Mouse (Mus musculus) brain, embryonic 14.5 days (tissue): ENCODE results near the gene Gcgr. TPM values are rescaled to one million over a fixed set of nuclear protein-coding genes. Genes with fewer than 3 reads are reported as not detected.
"Not testable (repeated sequence)": the region's sequence is repeated elsewhere in the genome, so short reads cannot be mapped to it uniquely, and the experiment has no call there.

Experiments
- DNase-seq: peaks from one replicate; pipeline ENCODE4 v3.0.0-alpha.2; 2011; ENCODE audit warnings: low read depth
- CTCF ChIP-seq: fragments of 200-500 bp; IDR thresholded peaks from 2 replicates; pipeline ENCODE4 v1.5.1; 2012; ENCODE audit warnings: inconsistent platforms, mild to moderate bottlenecking, moderate library complexity, borderline replicate concordance; ENCODE audit not compliant: insufficient read depth, insufficient read length; ENCODE audit errors: extremely low read depth
- POLR2A ChIP-seq: fragments of 200-500 bp; IDR thresholded peaks from 2 replicates; pipeline ENCODE4 v1.6.1; 2012; ENCODE audit warnings: mild to moderate bottlenecking, inconsistent platforms, borderline replicate concordance; ENCODE audit not compliant: poor library complexity, insufficient read depth, insufficient read length, severe bottlenecking; ENCODE audit errors: extremely low read depth
- polyA plus RNA-seq: library from polyadenylated mRNA; depleted of rRNA; stranded (reverse); fragments of >200 nt; gene quantifications from 2 replicates; pipeline ENCODE4 v1.2.3, GENCODE M21; 2012; rRNA removed

Gene Gcgr
- polyA plus RNA-seq, 1 experiment, result 0.36 TPM

DNA sequence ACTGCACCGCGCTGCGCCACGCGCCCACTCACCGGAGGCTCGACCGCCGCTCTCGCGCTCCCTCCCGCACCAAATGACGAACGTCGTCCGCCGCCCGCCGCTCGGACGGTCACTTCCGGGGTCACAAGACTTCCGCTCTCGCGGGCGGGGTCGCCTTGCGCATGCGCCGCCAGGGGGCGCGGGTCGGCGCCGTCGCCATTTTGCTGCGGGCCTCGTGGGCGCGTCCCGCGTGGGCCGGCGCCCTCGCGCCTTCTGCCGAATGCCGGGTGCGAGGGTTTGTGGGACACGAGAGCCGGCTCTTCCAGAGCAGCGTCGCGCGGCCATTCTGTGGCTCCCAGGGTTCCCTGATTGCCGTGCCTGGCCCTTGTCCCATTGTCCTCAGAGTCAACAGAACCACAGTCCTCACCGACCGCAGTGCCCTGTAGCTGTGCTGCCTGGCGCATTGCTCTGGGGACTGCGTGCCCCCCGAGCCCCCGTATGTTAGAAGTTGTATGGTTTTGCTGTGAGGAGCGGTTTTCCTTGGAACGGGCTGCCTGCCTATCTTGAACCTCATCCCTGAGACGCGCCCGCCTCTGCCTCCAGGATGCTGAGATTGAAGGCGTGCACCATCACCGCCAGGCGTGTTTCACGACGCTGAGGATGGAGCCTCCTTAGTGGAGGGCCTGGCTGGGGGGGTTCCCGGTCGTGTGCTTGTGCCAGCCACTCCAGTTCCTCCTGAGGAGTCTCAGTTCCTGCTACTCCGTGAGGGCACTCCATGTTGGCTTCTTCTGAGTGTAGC is 51.2 kb downstream of the Gcgr start, which contains the start of gene Arhgdia:
TSS of gene Arhgdia (minus strand) at position 135 of the 778 bp plus-strand sequence.
- TF ChIP-seq POLR2A (peak; percentile 98), CTCF (peak; percentile 45; the same call in 1 of the 2 replicates)
- peak; percentile 94 for DNase-seq

DNA sequence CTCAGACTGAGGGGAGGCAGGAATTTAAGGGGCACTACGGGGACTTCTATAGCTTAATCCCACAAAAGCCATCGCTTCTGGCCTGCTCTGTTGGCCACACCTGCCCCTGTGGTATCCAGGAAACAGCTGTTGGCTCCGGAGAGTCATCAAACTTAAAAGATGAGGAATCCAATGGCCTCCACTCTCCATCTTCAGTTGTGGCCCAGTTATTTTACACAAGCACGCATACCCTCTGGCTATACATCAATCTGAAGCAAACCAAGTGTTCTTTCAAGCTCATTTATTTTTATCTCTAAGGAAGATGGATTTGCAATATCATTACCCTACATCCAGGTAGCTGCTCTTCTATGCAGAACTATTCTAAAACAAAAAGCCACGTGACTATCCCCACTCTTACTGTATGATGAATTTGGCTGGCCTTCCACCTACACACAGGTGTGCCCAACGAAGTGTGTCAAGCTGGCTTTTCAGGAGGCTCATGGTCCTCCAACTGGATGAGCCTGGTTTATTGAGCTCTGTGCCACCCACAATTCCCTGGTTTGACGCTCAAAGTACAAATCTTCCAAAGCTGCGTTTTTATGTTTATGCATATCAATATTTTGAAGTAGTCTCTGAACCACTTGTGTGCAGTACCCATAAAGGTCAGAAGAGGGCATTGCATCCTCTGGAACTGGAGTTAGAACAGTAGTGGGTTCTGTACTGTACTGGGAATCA is 51.9 kb downstream of the Gcgr start:
- TF ChIP-seq CTCF (peak; percentile 20; the same call in 1 of the 2 replicates), POLR2A (no peak)
- DNase-seq, result peak; percentile 18

DNA sequence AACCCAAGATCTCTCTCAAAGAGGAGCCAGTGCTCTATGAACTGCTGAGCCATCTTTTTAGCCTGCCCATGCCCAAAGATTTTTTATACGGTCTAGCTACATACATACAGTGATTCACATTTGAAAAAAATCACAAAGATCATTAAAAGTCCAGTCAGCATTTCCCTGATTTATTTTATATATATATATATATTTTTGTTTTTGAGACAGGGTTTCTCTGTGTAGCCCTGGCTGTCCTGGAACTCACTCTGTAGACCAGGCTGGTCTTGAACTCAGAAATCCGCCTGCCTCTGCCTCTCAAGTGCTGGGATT is 52.4 kb downstream of the Gcgr start:
- DNase-seq, result not testable (repeated sequence)

DNA sequence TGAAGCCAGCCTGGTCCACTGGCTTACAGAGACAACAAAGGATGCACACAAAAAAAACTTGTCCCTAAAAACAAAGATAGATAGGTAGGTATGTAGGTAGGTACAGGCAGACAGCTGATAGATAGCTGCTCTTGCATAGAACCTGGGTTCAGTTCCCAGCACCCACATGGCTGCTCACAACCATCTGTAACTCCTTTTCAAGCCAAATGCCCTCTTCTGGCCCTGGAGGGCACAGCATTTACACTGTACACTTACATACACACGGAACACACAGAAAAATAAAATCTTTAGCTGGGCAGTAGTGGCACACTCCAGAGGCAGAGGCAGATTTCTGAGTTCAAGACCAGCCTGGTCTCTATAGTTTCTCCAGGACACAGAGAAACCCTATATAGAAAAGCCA is 53.4 kb downstream of the Gcgr start:
- DNase-seq, result no peak
- no peak for TF ChIP-seq POLR2A
- TF ChIP-seq CTCF, result no peak

DNA sequence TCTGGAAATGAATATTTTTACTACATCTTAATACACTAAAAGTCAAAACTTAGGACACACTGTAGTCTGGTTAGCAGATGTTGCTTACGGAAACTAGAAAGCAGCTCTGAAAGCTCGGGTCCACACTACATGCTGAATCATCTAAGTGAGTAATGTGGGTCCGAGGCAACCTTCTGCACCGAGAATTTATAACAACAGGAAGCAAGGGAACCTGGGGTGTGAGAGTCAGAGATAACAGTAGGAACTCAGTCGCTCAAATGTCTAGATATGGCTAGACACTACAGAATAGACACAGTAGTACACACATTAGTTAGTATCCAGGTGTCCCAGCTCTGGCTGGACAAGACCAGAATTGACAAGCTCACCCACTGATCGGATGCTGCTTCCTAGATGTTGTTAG is 58.0 kb downstream of the Gcgr start:
- TF ChIP-seq CTCF (no peak), POLR2A (no peak)
- no peak for DNase-seq

Other genes with a start within 250 kb of the Gcgr start
- 1,716 and 3,108 TPM in 2 replicates for gene Actg1, start 182.2 kb upstream of the Gcgr start, polyA plus RNA-seq
- 0.95 and 0.96 TPM in 2 replicates for gene Fscn2, start 169.2 kb upstream of the Gcgr start, polyA plus RNA-seq
- 114 and 122 TPM in 2 replicates for gene Faap100, start 151.9 kb upstream of the Gcgr start, polyA plus RNA-seq
- gene Nploc4, start 93.0 kb upstream of the Gcgr start, polyA plus RNA-seq, result 62.6 and 63.2 TPM in 2 replicates
- 0.04 and 0.10 TPM in 2 replicates for gene Tspan10, start 88.1 kb upstream of the Gcgr start, polyA plus RNA-seq
- gene Pde6g, start 77.2 kb upstream of the Gcgr start, polyA plus RNA-seq, result 0.34 and 0.53 TPM in 2 replicates
- gene Oxld1, start 72.6 kb upstream of the Gcgr start, polyA plus RNA-seq, result 7.1 and 12.2 TPM in 2 replicates
- gene Ccdc137, start 72.6 kb upstream of the Gcgr start, polyA plus RNA-seq, result 24.2 and 35.7 TPM in 2 replicates
- gene Arl16, start 63.1 kb upstream of the Gcgr start, polyA plus RNA-seq, result 42.4 and 45.8 TPM in 2 replicates
- gene Mrpl12, start 46.1 kb upstream of the Gcgr start, polyA plus RNA-seq, result 96.3 and 107 TPM in 2 replicates
- gene Slc25a10, start 38.9 kb upstream of the Gcgr start, polyA plus RNA-seq, result 40.6 and 57.3 TPM in 2 replicates
- 204 and 253 TPM in 2 replicates for gene Mcrip1, start 19.0 kb downstream of the Gcgr start, polyA plus RNA-seq
- gene Ppp1r27, start 20.4 kb downstream of the Gcgr start, polyA plus RNA-seq, result not detected in 2 replicates
- gene P4hb, start 42.6 kb downstream of the Gcgr start, polyA plus RNA-seq, result 162 and 206 TPM in 2 replicates
- 540 and 581 TPM in 2 replicates for gene Arhgdia, start 50.9 kb downstream of the Gcgr start, polyA plus RNA-seq
- 86.8 and 89.7 TPM in 2 replicates for gene Alyref, start 67.7 kb downstream of the Gcgr start, polyA plus RNA-seq
- gene Anapc11, start 67.7 kb downstream of the Gcgr start, polyA plus RNA-seq, result 175 and 222 TPM in 2 replicates
- gene Npb, start 77.8 kb downstream of the Gcgr start, polyA plus RNA-seq, result 0.29 and 0.45 TPM in 2 replicates
- gene Pcyt2, start 87.2 kb downstream of the Gcgr start, polyA plus RNA-seq, result 229 and 307 TPM in 2 replicates
- 59.4 and 85.8 TPM in 2 replicates for gene Sirt7, start 94.5 kb downstream of the Gcgr start, polyA plus RNA-seq
- gene Mafg, start 102.9 kb downstream of the Gcgr start, polyA plus RNA-seq, result 57.4 and 57.6 TPM in 2 replicates
- gene Pycr1, start 113.1 kb downstream of the Gcgr start, polyA plus RNA-seq, result 19.9 and 26.8 TPM in 2 replicates
- 0.35 and 0.51 TPM in 2 replicates for gene Myadml2, start 117.5 kb downstream of the Gcgr start, polyA plus RNA-seq
- gene Notum, start 130.5 kb downstream of the Gcgr start, polyA plus RNA-seq, result 1.7 and 2.7 TPM in 2 replicates
- 83.0 and 90.3 TPM in 2 replicates for gene Aspscr1, start 142.3 kb downstream of the Gcgr start, polyA plus RNA-seq
- gene Cenpx, start 183.0 kb downstream of the Gcgr start, polyA plus RNA-seq, result 59.7 and 89.6 TPM in 2 replicates
- gene Lrrc45, start 183.2 kb downstream of the Gcgr start, polyA plus RNA-seq, result 97.6 and 128 TPM in 2 replicates
- 425 and 438 TPM in 2 replicates for gene Rac3, start 190.8 kb downstream of the Gcgr start, polyA plus RNA-seq
- gene Dcxr, start 196.6 kb downstream of the Gcgr start, polyA plus RNA-seq, result 8.6 and 11.8 TPM in 2 replicates
- 0.53 and 0.66 TPM in 2 replicates for gene Cbr2, start 201.4 kb downstream of the Gcgr start, polyA plus RNA-seq
- gene Hmga1b, start 232.1 kb downstream of the Gcgr start, polyA plus RNA-seq, result 0.76 and 1.9 TPM in 2 replicates